Mouse (Mus musculus) midbrain, embryonic 13.5 days (tissue): ENCODE measurements around the gene Gm13212. TPM values are rescaled to one million over a fixed set of nuclear protein-coding genes. Genes with fewer than 3 reads are reported as not detected.
"Not testable (repeated sequence)": the region's sequence is repeated elsewhere in the genome, so short reads cannot be mapped to it uniquely, and the experiment has no call there.

Experiments
- ATAC-seq: fragments of 200-750 bp; cut with Nextera tagmentation; 2 replicates; pipeline ENCODE4 v1.8.0; 2017; ENCODE audit warnings: mild to moderate bottlenecking, moderate TSS enrichment, moderate library complexity
- H3K27ac ChIP-seq: fragments of 300-500 bp; sonication (generic); 2 replicates; pipeline ENCODE4 v1.5.1; 2015; ENCODE audit warnings: inconsistent platforms, mild to moderate bottlenecking, moderate library complexity
- H3K27me3 ChIP-seq: fragments of 300-500 bp; sonication (generic); 2 replicates; pipeline ENCODE4 v1.6.1; 2015; ENCODE audit warnings: mild to moderate bottlenecking, inconsistent platforms
- H3K36me3 ChIP-seq: fragments of 300-500 bp; sonication (generic); 2 replicates; pipeline ENCODE4 v1.6.1; 2015; ENCODE audit warnings: mild to moderate bottlenecking, inconsistent platforms
- H3K4me1 ChIP-seq: fragments of 300-500 bp; sonication (generic); replicated peaks from 2 replicates; pipeline ENCODE4 v1.6.1; 2015; ENCODE audit warnings: inconsistent platforms
- H3K4me2 ChIP-seq: fragments of 300-500 bp; sonication (generic); replicated peaks from 2 replicates; pipeline ENCODE4 v1.6.1; 2015; ENCODE audit warnings: moderate library complexity, mild to moderate bottlenecking, inconsistent platforms
- H3K4me3 ChIP-seq: fragments of 300-500 bp; sonication (generic); replicated peaks from 2 replicates; pipeline ENCODE4 v1.5.1; 2015; ENCODE audit warnings: mild to moderate bottlenecking, inconsistent platforms
- H3K9ac ChIP-seq: fragments of 300-500 bp; sonication (generic); replicated peaks from 2 replicates; pipeline ENCODE4 v1.6.1; 2015; ENCODE audit warnings: mild to moderate bottlenecking, inconsistent platforms
- H3K9me3 ChIP-seq: fragments of 300-500 bp; sonication (generic); 2 replicates; pipeline ENCODE4 v1.6.1; 2016; ENCODE audit warnings: mild to moderate bottlenecking, inconsistent platforms
- WGBS: fragments of 180-500 bp; shearing (Covaris S2); methylation state at CpG from one replicate; pipeline ENCODE4 v1.1.7; 2015; 5-methylcytosine and 5-hydroxymethylcytosine counted together
- polyA plus RNA-seq: library from polyadenylated mRNA; unstranded; fragments of >200 nt; fragmentation: Nextera tagmentation; extraction: Ambion mirVana; gene quantifications from 2 replicates; pipeline ENCODE4 v1.2.1, GENCODE M21; 2015

Gene Gm13212
- polyA plus RNA-seq = 0.30 and 0.36 TPM in 2 replicates

- not testable (repeated sequence) for H3K4me1 ChIP-seq, H3K4me3 ChIP-seq, ATAC-seq, H3K4me2 ChIP-seq, H3K9ac ChIP-seq, H3K27me3 ChIP-seq, H3K27ac ChIP-seq, H3K36me3 ChIP-seq
- WGBS = 25% methylated on average over 11 of the region's 11 CpGs
- H3K9me3 ChIP-seq = peaks cover 18% of the 10 kb centered on the region; the same call in 1 of the 2 replicates
These were observed at the start of gene Gm13212 for GRCm38 (mm10) chr4:145585078-145585477. TSS of gene Gm13212 (plus strand) at chr4:145585166.

GRCm38 (mm10) chr4:145543861-145544260 lies 41.1 kb upstream of the Gm13212 start:
- H3K4me3 ChIP-seq, H3K4me2 ChIP-seq, ATAC-seq, H3K4me1 ChIP-seq, H3K36me3 ChIP-seq, H3K27ac ChIP-seq, H3K9ac ChIP-seq, H3K27me3 ChIP-seq: not testable (repeated sequence)
- WGBS = 81% methylated on average over 5 of the region's 5 CpGs
- H3K9me3 ChIP-seq = peaks cover 39% of the 10 kb centered on the region

- H3K4me2 ChIP-seq, H3K27ac ChIP-seq, H3K27me3 ChIP-seq, H3K9ac ChIP-seq, H3K4me1 ChIP-seq, H3K4me3 ChIP-seq, H3K36me3 ChIP-seq, ATAC-seq: not testable (repeated sequence)
- H3K9me3 ChIP-seq = peaks cover 45% of the 10 kb centered on the region
- WGBS = 25% methylated on average over 2 of the region's 2 CpGs
These were observed 39.9 kb upstream of the Gm13212 start for GRCm38 (mm10) chr4:145545106-145545505.

GRCm38 (mm10) chr4:145545734-145546349 lies 39.1 kb upstream of the Gm13212 start:
- H3K27ac ChIP-seq, H3K9ac ChIP-seq, ATAC-seq, H3K4me1 ChIP-seq, H3K4me3 ChIP-seq, H3K4me2 ChIP-seq, H3K36me3 ChIP-seq, H3K27me3 ChIP-seq: not testable (repeated sequence)
- 70% methylated on average over 6 of the region's 6 CpGs for WGBS
- peaks cover 48% of the 10 kb centered on the region for H3K9me3 ChIP-seq

GRCm38 (mm10) chr4:145546477-145546876 lies 38.5 kb upstream of the Gm13212 start:
- not testable (repeated sequence) for H3K27ac ChIP-seq, ATAC-seq, H3K36me3 ChIP-seq, H3K4me1 ChIP-seq, H3K9ac ChIP-seq, H3K4me3 ChIP-seq, H3K27me3 ChIP-seq, H3K4me2 ChIP-seq
- peaks cover 49% of the 10 kb centered on the region for H3K9me3 ChIP-seq
- WGBS = 86% methylated on average over 3 of the region's 3 CpGs

DNA sequence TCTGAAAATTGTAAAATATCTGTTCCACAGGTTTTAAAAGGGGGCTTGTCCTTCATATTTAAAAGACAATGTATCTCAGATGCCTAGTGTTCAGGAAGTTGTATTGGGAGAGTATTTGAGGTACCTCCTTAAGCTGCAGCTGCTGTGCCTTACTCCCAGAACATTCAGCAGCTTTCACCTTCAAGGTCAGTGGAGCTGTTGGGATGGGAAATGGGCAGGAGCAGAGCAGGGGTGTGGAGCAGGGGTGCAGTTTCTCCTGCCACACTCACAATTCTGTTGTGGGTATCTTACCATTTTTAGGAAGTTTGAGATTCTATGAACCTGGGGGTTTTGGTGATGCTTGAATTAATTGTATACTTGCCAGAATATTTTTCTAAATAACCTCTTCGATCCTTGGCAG lies 28.3 kb upstream of the Gm13212 start:
- no peak for ATAC-seq
- peaks cover 42% of the 10 kb centered on the region for H3K9me3 ChIP-seq
- no peak overlapping the region for H3K4me3 ChIP-seq
- H3K36me3 ChIP-seq = no peaks in the 10 kb centered on the region
- 71% methylated on average over 1 of the region's 1 CpGs for WGBS
- no peak overlapping the region for H3K4me2 ChIP-seq
- no peak overlapping the region for H3K27ac ChIP-seq
- H3K27me3 ChIP-seq = no peaks in the 10 kb centered on the region
- no peaks in the 10 kb centered on the region for H3K4me1 ChIP-seq
- H3K9ac ChIP-seq = no peak overlapping the region

DNA sequence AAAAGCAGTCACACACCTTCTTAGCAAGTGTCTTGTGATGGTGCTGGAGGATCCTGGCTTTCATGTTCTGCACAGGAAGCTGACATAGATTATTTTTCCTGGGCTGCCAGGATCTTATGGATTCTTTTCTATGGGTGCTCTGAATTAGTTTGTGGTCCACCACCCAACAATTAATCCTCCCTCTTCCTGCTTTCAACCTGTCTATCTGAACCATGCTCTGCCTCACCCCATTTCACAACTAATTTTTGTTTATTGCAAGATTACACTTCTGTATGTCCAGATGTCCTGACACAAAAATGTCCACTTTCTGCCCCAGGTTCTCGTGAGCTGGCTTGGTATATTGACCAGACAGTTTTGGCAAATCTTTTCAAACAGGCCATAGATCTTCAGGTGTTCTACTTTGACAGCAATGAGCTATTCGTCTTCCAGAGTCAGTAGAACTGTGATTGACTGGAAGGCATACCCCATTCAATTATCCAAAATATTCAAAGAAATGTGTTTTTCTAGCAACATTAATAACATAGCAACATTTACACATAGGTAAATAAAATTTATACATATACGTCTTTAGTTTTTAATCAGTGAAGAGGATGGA lies 25.4 kb upstream of the Gm13212 start:
- H3K27me3 ChIP-seq = no peaks in the 10 kb centered on the region
- H3K4me1 ChIP-seq = no peaks in the 10 kb centered on the region
- 37% methylated on average over 3 of the region's 3 CpGs for whole genome bisulfite sequencing
- no peaks in the 10 kb centered on the region for H3K36me3 ChIP-seq
- no peak for ATAC-seq
- no peak overlapping the region for H3K4me3 ChIP-seq
- H3K9ac ChIP-seq = no peak overlapping the region
- H3K27ac ChIP-seq = no peak overlapping the region
- H3K4me2 ChIP-seq = no peak overlapping the region
- peaks cover 42% of the 10 kb centered on the region for H3K9me3 ChIP-seq

DNA sequence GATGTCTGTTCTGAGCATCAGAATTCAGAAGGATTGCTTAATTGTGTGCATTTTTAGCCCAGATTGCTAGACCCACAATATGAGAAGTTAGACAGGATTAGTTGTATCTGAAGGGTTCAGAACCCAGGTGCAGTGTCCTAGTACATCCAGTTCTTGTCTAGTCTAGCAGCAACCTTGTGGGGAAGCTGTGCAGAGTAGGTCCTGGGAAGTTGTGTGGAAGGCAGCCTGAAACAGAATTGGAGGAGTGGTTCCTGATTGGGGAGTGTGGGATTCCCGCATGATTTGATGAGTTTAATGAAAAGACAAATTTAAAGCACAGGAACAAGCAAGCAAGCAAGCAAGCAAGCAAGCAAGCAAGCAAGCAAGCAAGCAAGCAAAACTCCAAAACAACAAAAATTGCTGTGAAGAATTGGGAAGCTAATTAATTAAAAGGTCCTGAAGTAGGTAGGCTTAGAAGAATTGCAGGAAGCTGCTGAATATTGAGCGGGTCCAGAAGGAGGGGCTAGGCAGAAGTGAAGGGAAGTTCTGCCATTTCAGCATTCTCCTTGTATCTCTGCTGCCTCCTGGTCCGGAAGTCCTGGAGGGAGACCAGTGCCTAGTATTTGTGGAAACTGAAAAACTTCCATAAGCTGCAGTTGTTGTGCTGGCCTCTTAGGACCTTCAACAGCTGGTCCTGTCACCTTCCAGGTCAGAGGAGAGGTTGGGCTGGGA lies 20.7 kb upstream of the Gm13212 start:
- 74% methylated on average over 3 of the region's 3 CpGs for WGBS
- no peak overlapping the region for H3K27ac ChIP-seq

DNA sequence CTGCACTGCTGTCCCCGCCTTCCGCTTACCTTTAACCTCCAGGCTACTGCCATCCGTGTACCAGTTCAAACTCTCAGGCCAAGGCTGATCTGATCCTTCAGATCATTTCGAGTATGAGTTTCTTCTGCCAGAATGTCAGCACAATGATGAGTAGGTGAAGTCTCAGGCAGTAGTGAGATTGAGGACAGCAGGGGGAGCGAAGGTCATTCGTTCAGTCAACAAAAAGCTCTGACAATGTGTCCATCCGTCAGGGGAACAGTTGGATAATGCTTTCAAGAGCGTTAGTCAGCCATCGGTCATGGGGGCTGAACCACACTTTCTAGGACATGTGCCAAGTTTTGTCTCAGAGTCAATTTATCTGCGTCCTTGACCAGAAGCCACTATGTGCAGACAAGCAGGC lies 14.5 kb upstream of the Gm13212 start:
- H3K27me3 ChIP-seq, H3K4me3 ChIP-seq, H3K4me1 ChIP-seq, H3K36me3 ChIP-seq, H3K4me2 ChIP-seq, H3K27ac ChIP-seq, ATAC-seq, H3K9ac ChIP-seq: not testable (repeated sequence)
- WGBS = 87% methylated on average over 6 of the region's 10 CpGs
- H3K9me3 ChIP-seq = peaks cover 16% of the 10 kb centered on the region

More for the DNA sequence above, 20.7 kb upstream of the Gm13212 start:
- Histone ChIP-seq H3K4me1 (no peaks in the 10 kb centered on the region), H3K9ac (no peak overlapping the region), H3K9me3 (peaks cover 37% of the 10 kb centered on the region), H3K27me3 (no peaks in the 10 kb centered on the region), H3K4me3 (no peak overlapping the region), H3K36me3 (no peaks in the 10 kb centered on the region), H3K4me2 (no peak overlapping the region)
- no peak for ATAC-seq

DNA sequence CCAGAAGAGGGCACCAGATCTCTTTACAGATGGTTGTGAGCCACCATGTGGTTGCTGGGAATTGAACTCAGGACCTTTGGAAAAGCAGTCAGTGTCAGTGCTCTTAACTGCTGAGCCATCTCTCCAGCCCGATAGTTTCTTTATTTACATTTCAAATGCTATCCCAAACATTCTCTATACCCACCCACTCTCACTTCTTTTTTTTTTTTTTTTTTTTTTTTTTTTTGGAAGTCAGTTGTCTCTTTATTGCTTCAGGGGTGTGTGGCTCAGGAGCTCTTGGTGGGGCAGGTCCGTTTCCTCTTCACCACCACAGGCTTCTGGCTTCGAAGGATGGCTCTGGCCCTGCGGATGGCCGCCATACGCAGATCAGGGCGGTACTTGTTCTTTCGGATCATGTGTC lies 8.3 kb upstream of the Gm13212 start:
- H3K27me3 ChIP-seq, H3K4me3 ChIP-seq, ATAC-seq, H3K27ac ChIP-seq, H3K4me2 ChIP-seq, H3K4me1 ChIP-seq, H3K36me3 ChIP-seq, H3K9ac ChIP-seq: not testable (repeated sequence)
- 84% methylated on average over 8 of the region's 8 CpGs for WGBS
- peaks cover 35% of the 10 kb centered on the region for H3K9me3 ChIP-seq

GRCm38 (mm10) chr4:145580333-145580732 lies 4.6 kb upstream of the Gm13212 start:
- not testable (repeated sequence) for H3K27me3 ChIP-seq, H3K36me3 ChIP-seq, H3K9ac ChIP-seq, H3K4me2 ChIP-seq, H3K27ac ChIP-seq, H3K4me1 ChIP-seq, H3K4me3 ChIP-seq, ATAC-seq
- H3K9me3 ChIP-seq = peaks cover 31% of the 10 kb centered on the region; the same call in 1 of the 2 replicates
- WGBS = 94% methylated on average over 1 of the region's 1 CpGs

DNA sequence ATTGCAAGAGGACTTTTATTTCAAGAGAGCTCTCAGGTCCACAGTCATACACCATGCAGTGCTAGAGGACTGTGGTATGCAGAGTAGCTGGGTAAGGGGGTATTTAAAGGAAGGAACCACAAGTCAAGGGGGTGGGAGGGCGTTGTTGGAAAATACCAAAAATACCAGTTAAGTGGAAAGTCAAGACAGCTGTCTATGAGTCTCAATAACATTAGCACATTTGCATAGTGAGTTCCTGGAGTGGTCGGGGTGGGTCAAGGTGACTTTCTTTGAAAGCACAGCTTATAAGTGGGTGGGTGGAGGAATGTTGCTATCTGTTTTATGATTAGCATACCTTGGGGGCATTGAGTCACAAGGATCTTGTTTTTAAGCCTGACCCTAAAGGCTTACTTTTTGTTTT lies 1.1 kb downstream of the Gm13212 start:
- not testable (repeated sequence) for ATAC-seq, H3K4me2 ChIP-seq, H3K4me3 ChIP-seq, H3K27ac ChIP-seq, H3K27me3 ChIP-seq, H3K36me3 ChIP-seq, H3K9ac ChIP-seq, H3K4me1 ChIP-seq
- WGBS = 81% methylated on average over 2 of the region's 2 CpGs
- peaks cover 16% of the 10 kb centered on the region; the same call in 1 of the 2 replicates for H3K9me3 ChIP-seq
